Mouse (Mus musculus): Measurements from ENCODE around the gene Vmn1r159. TPM values are rescaled to one million over a fixed set of nuclear protein-coding genes. Genes with fewer than 3 reads are reported as not detected.
"Not testable (repeated sequence)": the region's sequence is repeated elsewhere in the genome, so short reads cannot be mapped to it uniquely, and the experiment has no call there.

Gene Vmn1r159
- polyA plus RNA-seq (2014; fragmentation: Nextera tagmentation; extraction: Ambion mirVana), result not detected in 2 replicates

GRCm38 (mm10) chr7:22843505-22843904 is at the start of gene Vmn1r159:
TSS of gene Vmn1r159 (minus strand) at chr7:22843605.
- H3K36me3 ChIP-seq (ENCODE audit: control insufficient read depth, insufficient read depth, low read length); H3K4me1 ChIP-seq (ENCODE audit: control insufficient read depth, insufficient read depth, low read length); H3K9me3 ChIP-seq (ENCODE audit: control insufficient read depth, low read length); H3K9ac ChIP-seq (ENCODE audit: low read depth, low read length); H3K27ac ChIP-seq (ENCODE audit: low read depth, low read length); H3K4me3 ChIP-seq (ENCODE audit: low read length); ATAC-seq (ENCODE audit: low FRiP score, low TSS enrichment); H3K27me3 ChIP-seq (ENCODE audit: control insufficient read depth, insufficient read depth, low read length); H3K4me2 ChIP-seq (replicated peaks; ENCODE audit: low read depth, low read length): not testable (repeated sequence)
- 61% methylated on average over 2 of the region's 3 CpGs for WGBS

GRCm38 (mm10) chr7:22870924-22871323 is 27.5 kb upstream of the Vmn1r159 start, which contains the start of gene Vmn1r160:
TSS of gene Vmn1r160 (plus strand) at chr7:22871224.
- not testable (repeated sequence) for H3K27me3 ChIP-seq (ENCODE audit: control insufficient read depth, insufficient read depth, low read length); H3K4me2 ChIP-seq (replicated peaks; ENCODE audit: low read depth, low read length); H3K4me1 ChIP-seq (ENCODE audit: control insufficient read depth, insufficient read depth, low read length); H3K9me3 ChIP-seq (ENCODE audit: control insufficient read depth, low read length); H3K4me3 ChIP-seq (ENCODE audit: low read length); ATAC-seq (ENCODE audit: low FRiP score, low TSS enrichment); H3K9ac ChIP-seq (ENCODE audit: low read depth, low read length); H3K36me3 ChIP-seq (ENCODE audit: control insufficient read depth, insufficient read depth, low read length); H3K27ac ChIP-seq (ENCODE audit: low read depth, low read length)
- WGBS, result 47% methylated on average over 1 of the region's 3 CpGs

Other genes with a start within 250 kb of the Vmn1r159 start
- gene Vmn1r155, start 185.6 kb downstream of the Vmn1r159 start, polyA plus RNA-seq (2014; fragmentation: Nextera tagmentation; extraction: Ambion mirVana), result not detected in 2 replicates
- not detected in 2 replicates for gene Gm8693, start 151.3 kb downstream of the Vmn1r159 start, polyA plus RNA-seq (2014; fragmentation: Nextera tagmentation; extraction: Ambion mirVana)
- not detected in 2 replicates for gene Gm4567, start 123.9 kb downstream of the Vmn1r159 start, polyA plus RNA-seq (2014; fragmentation: Nextera tagmentation; extraction: Ambion mirVana)
- gene Vmn1r157, start 81.9 kb downstream of the Vmn1r159 start, polyA plus RNA-seq (2014; fragmentation: Nextera tagmentation; extraction: Ambion mirVana), result not detected in 2 replicates
- not detected in 2 replicates for gene Vmn1r158, start 52.8 kb downstream of the Vmn1r159 start, polyA plus RNA-seq (2014; fragmentation: Nextera tagmentation; extraction: Ambion mirVana)
- gene Vmn1r160, start 27.6 kb upstream of the Vmn1r159 start, polyA plus RNA-seq (2014; fragmentation: Nextera tagmentation; extraction: Ambion mirVana), result not detected in 2 replicates
- gene Gm4214, start 141.1 kb upstream of the Vmn1r159 start, polyA plus RNA-seq (2014; fragmentation: Nextera tagmentation; extraction: Ambion mirVana), result not detected in 2 replicates
- not detected in 2 replicates for gene Gm4216, start 176.3 kb upstream of the Vmn1r159 start, polyA plus RNA-seq (2014; fragmentation: Nextera tagmentation; extraction: Ambion mirVana)
- gene Vmn1r163, start 211.9 kb upstream of the Vmn1r159 start, polyA plus RNA-seq (2014; fragmentation: Nextera tagmentation; extraction: Ambion mirVana), result not detected in 2 replicates
- gene Gm8720, start 223.9 kb upstream of the Vmn1r159 start, polyA plus RNA-seq (2014; fragmentation: Nextera tagmentation; extraction: Ambion mirVana), result not detected in 2 replicates

Data from kidney, embryonic 14.5 days (tissue).